Mouse (Mus musculus) small intestine, adult 2 months (tissue): ENCODE measurements around the gene Gm19684.

Experiments used
- CTCF ChIP-seq: fragments of 200-500 bp; IDR thresholded peaks from 2 replicates; pipeline ENCODE4 v1.5.1; 2012; ENCODE audit warnings: low read depth, mild to moderate bottlenecking, control low read depth, inconsistent platforms, low read length, moderate library complexity, mixed read lengths; ENCODE audit not compliant: insufficient replicate concordance, insufficient read length; ENCODE audit errors: extremely low read depth
- POLR2A ChIP-seq: fragments of 200-500 bp; IDR thresholded peaks from 2 replicates; pipeline ENCODE4 v1.6.1; 2012; ENCODE audit warnings: low read depth, mild to moderate bottlenecking, control low read depth, inconsistent platforms, low read length, moderate library complexity

- no peak for TF ChIP-seq CTCF
- no peak; the same call in 1 of the 2 replicates for TF ChIP-seq POLR2A
These were observed 38.1 kb upstream of the Gm19684 start for GRCm38 (mm10) chr17:36083266-36083869.
